Mouse (Mus musculus): ENCODE measurements around the gene Mtfp1.
"Not testable (repeated sequence)": the region's sequence is repeated elsewhere in the genome, so short reads cannot be mapped to it uniquely, and the experiment has no call there.

Gene Mtfp1

GRCm38 (mm10) chr11:4095171-4096053 is at the start of gene Mtfp1:
Gene Mtfp1, minus strand, starts transcription at chr11:4095445.
- DNase-seq: peak; percentile 63

- no peak for DNase-seq
Observed at GRCm38 (mm10) chr11:4143281-4144062, 48.2 kb upstream of the Mtfp1 start.

GRCm38 (mm10) chr11:4142352-4142751 is 47.1 kb upstream of the Mtfp1 start:
- no peak for DNase-seq

GRCm38 (mm10) chr11:4141505-4141904 is 46.3 kb upstream of the Mtfp1 start:
- no peak for DNase-seq

GRCm38 (mm10) chr11:4138964-4139363 is 43.7 kb upstream of the Mtfp1 start:
- no peak for DNase-seq

- DNase-seq: peak; percentile 87
Observed at GRCm38 (mm10) chr11:4134986-4135935, 40.0 kb upstream of the Mtfp1 start, which contains the start of gene Rnf215. Gene Rnf215, plus strand, starts transcription at chr11:4135202.

GRCm38 (mm10) chr11:4134400-4134799 is 39.2 kb upstream of the Mtfp1 start:
- no peak for DNase-seq

GRCm38 (mm10) chr11:4133450-4133849 is 38.2 kb upstream of the Mtfp1 start:
- no peak for DNase-seq

GRCm38 (mm10) chr11:4128461-4128860 is 33.2 kb upstream of the Mtfp1 start:
- not testable (repeated sequence) for DNase-seq

- DNase-seq: no peak
Observed at GRCm38 (mm10) chr11:4127059-4127458, 31.8 kb upstream of the Mtfp1 start.

- DNase-seq: no peak
Observed at GRCm38 (mm10) chr11:4123922-4124321, 28.7 kb upstream of the Mtfp1 start.

GRCm38 (mm10) chr11:4122742-4123579 is 27.7 kb upstream of the Mtfp1 start, which contains the start of gene Sec14l2:
Gene Sec14l2, minus strand, starts transcription at chr11:4123415.
- no peak for DNase-seq

- DNase-seq: no peak
Observed at GRCm38 (mm10) chr11:4122226-4122625, 27.0 kb upstream of the Mtfp1 start.

GRCm38 (mm10) chr11:4121691-4122090 is 26.4 kb upstream of the Mtfp1 start:
- DNase-seq: no peak

GRCm38 (mm10) chr11:4119635-4120034 is 24.4 kb upstream of the Mtfp1 start:
- DNase-seq: no peak

- DNase-seq: peak; percentile 74
Observed at GRCm38 (mm10) chr11:4118081-4118921, 23.1 kb upstream of the Mtfp1 start.

GRCm38 (mm10) chr11:4117372-4118071 is 22.3 kb upstream of the Mtfp1 start:
- no peak for DNase-seq

- DNase-seq: no peak
Observed at GRCm38 (mm10) chr11:4116458-4117141, 21.4 kb upstream of the Mtfp1 start.

- DNase-seq: no peak
Observed at GRCm38 (mm10) chr11:4115407-4115806, 20.2 kb upstream of the Mtfp1 start.

All from cerebellum, adult 11 months (tissue).